Mouse (Mus musculus) bone marrow, adult 2 months (tissue): ENCODE measurements around the gene Tpsab1.

Experiments
- CTCF ChIP-seq: fragments of 200-500 bp; IDR thresholded peaks from 2 replicates; pipeline ENCODE4 v1.5.1; 2011; ENCODE audit warnings: low read length, control low read depth; ENCODE audit not compliant: control insufficient read depth, insufficient read depth
- POLR2A ChIP-seq: fragments of 200-500 bp; IDR thresholded peaks from 2 replicates; pipeline ENCODE4 v1.6.1; 2011; ENCODE audit warnings: low read depth, mild to moderate bottlenecking, control low read depth, low read length, borderline replicate concordance; ENCODE audit not compliant: control insufficient read depth

GRCm38 (mm10) chr17:25338218-25338617 lies 7.1 kb downstream of the Tpsab1 start:
- no peak for TF ChIP-seq POLR2A
- TF ChIP-seq CTCF, result no peak
